Mouse (Mus musculus) hindbrain, postnatal 0 days (tissue): ENCODE data around the gene Col4a1. TPM values are rescaled to one million over a fixed set of nuclear protein-coding genes. Genes with fewer than 3 reads are reported as not detected.

ENCODE experiments used
- ATAC-seq: fragments of 200-750 bp; cut with Nextera tagmentation; 2 replicates; pipeline ENCODE4 v1.8.0; 2017; ENCODE audit warnings: mild to moderate bottlenecking, moderate TSS enrichment, moderate library complexity
- DNase-seq: peaks from one replicate; pipeline ENCODE4 v3.0.0-alpha.2; 2015; ENCODE audit warnings: low spot score
- H3K27ac ChIP-seq: fragments of 300-500 bp; sonication (generic); 2 replicates; pipeline ENCODE4 v1.5.1; 2014; ENCODE audit warnings: mild to moderate bottlenecking
- H3K27me3 ChIP-seq: fragments of 300-500 bp; sonication (generic); 2 replicates; pipeline ENCODE4 v1.6.1; 2014; ENCODE audit warnings: low read length, mixed read lengths; ENCODE audit not compliant: insufficient read depth
- H3K36me3 ChIP-seq: fragments of 300-500 bp; sonication (generic); 2 replicates; pipeline ENCODE4 v1.6.1; 2014; ENCODE audit warnings: low read length, mixed read lengths; ENCODE audit not compliant: insufficient read depth
- H3K4me1 ChIP-seq: fragments of 300-500 bp; sonication (generic); 2 replicates; pipeline ENCODE4 v1.6.1; 2014; ENCODE audit warnings: antibody characterized with exemption, low read length, mixed read lengths; ENCODE audit not compliant: insufficient read depth
- H3K4me2 ChIP-seq: fragments of 300-500 bp; sonication (generic); 2 replicates; pipeline ENCODE4 v1.6.1; 2014; ENCODE audit warnings: low read depth, mild to moderate bottlenecking, low read length, moderate library complexity, mixed read lengths
- H3K4me3 ChIP-seq: fragments of 300-500 bp; sonication (generic); 2 replicates; pipeline ENCODE4 v1.5.1; 2014; ENCODE audit warnings: low read length
- H3K9ac ChIP-seq: fragments of 300-500 bp; sonication (generic); replicated peaks from 2 replicates; pipeline ENCODE4 v1.6.1; 2014; ENCODE audit warnings: mild to moderate bottlenecking, low read length, moderate library complexity, mixed read lengths
- H3K9me3 ChIP-seq: fragments of 300-500 bp; sonication (generic); 2 replicates; pipeline ENCODE4 v1.6.1; 2016; ENCODE audit warnings: low read length, mixed read lengths
- CTCF ChIP-seq: IDR thresholded peaks from 2 replicates; pipeline ENCODE4 v1.5.1; 2016; ENCODE audit warnings: antibody characterized with exemption, control low read depth, low read depth
- WGBS: fragments of 180-500 bp; shearing (Covaris S2); extraction: QIAGEN DNeasy Blood & Tissue Kit; methylation state at CpG from one replicate; pipeline ENCODE4 v1.1.7; 2014; 5-methylcytosine and 5-hydroxymethylcytosine counted together
- polyA plus RNA-seq: library from polyadenylated mRNA; unstranded; fragments of >200 nt; fragmentation: Nextera tagmentation; extraction: Ambion mirVana; gene quantifications from 2 replicates; pipeline ENCODE4 v1.2.1, GENCODE M21; 2015
- total RNA-seq: library from RNA; depleted of rRNA; stranded (reverse); fragments of >200 nt; gene quantifications from 2 replicates; pipeline ENCODE4 v1.2.3, GENCODE M21; 2014

Gene Col4a1
- total and polyA plus RNA-seq, 2 experiments from 2014 or later, result 46.4 to 203 TPM

DNA sequence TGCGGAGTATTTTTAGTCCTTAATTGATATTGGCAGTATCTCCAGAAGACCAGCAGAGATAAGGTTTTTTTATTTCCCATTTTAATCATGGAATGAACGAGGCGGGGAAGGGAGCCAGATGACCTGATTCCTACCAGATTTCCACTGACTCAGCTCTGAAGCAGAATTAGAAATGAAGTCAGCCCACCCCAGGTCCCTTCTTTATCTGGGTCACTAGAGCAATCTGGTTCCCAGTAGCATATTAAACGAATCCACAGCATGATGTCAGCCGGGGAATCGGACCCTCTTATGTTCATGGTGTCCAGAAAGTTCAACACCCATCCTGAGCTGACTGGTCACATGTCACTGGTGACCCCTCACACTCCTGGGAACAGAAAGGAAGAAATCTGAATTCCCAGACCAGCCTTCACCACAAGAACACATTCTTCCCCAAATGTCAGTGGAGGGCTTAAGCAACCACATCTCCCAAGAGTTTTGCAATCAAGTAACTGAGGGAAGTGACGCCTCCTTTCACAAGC lies 63.0 kb downstream of the Col4a1 start:
- Histone ChIP-seq H3K27me3 (no peaks in the 10 kb centered on the region), H3K9ac (no peak overlapping the region), H3K4me2 (no peak overlapping the region), H3K9me3 (no peaks in the 10 kb centered on the region), H3K4me3 (no peak overlapping the region), H3K27ac (peak overlapping the region; percentile 56; the same call in 1 of the 2 replicates), H3K36me3 (no peaks in the 10 kb centered on the region), H3K4me1 (peaks cover 3% of the 10 kb centered on the region; the same call in 1 of the 2 replicates)
- TF ChIP-seq CTCF, result no peak
- DNase-seq (peak; percentile 49), ATAC-seq (peak; percentile 44)
- 57% methylated on average over 7 of the region's 7 CpGs for WGBS

DNA sequence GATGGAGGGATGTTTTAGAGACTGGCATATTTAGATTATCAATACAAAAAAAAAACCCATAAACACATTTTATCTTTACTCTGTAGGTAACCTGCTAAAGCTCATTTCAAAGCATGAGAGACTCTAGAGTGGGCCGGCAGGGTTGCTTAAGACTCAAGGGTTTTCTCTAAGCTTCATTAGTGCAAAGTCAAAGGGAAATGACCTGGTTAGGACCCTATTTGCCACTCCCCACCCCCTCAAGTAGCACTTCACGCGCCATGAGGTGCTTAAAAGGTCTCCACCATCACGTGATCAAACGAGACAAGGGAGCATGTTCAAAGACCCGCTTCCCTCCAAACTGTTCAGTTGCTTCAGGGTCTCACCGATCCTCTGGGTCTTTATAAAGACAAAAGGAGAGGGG lies 63.9 kb downstream of the Col4a1 start:
- WGBS, result 70% methylated on average over 7 of the region's 7 CpGs
- Histone ChIP-seq H3K9me3 (no peaks in the 10 kb centered on the region), H3K27me3 (no peaks in the 10 kb centered on the region), H3K9ac (no peak overlapping the region), H3K4me2 (no peak overlapping the region), H3K4me3 (no peak overlapping the region), H3K4me1 (peaks cover 3% of the 10 kb centered on the region; the same call in 1 of the 2 replicates), H3K27ac (peak overlapping the region; percentile 36; the same call in 1 of the 2 replicates), H3K36me3 (no peaks in the 10 kb centered on the region)
- ATAC-seq (no peak), DNase-seq (no peak)
- TF ChIP-seq CTCF, result no peak

DNA sequence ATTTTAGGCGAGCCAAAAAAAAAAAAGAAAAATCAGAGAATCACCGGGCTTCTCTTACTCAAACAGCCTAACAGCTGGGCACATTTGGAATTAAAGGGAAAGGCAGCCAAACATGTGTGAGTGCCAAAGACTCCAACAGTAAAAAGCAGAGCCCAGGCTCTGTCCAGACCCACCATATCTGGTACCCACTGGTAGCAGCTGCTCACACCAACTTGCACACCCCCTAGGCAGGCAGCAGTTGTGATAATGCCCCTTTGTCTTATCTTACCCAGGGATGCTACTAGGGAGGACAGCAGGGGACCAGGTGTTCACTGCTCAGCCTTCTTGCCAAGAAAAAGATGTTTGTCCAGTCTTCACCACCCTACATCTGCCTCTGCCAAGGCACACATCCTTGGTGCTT lies 71.1 kb downstream of the Col4a1 start:
- no peaks in the 10 kb centered on the region for H3K4me1 ChIP-seq
- no peak for TF ChIP-seq CTCF
- no peak overlapping the region for H3K4me2 ChIP-seq
- no peaks in the 10 kb centered on the region for H3K9me3 ChIP-seq
- no peak overlapping the region for H3K9ac ChIP-seq
- ATAC-seq (no peak), DNase-seq (no peak)
- H3K36me3 ChIP-seq, result no peaks in the 10 kb centered on the region
- H3K4me3 ChIP-seq, result no peak overlapping the region
- no peaks in the 10 kb centered on the region for H3K27me3 ChIP-seq
- WGBS, result 62% methylated on average over 2 of the region's 2 CpGs
- no peak overlapping the region for H3K27ac ChIP-seq

DNA sequence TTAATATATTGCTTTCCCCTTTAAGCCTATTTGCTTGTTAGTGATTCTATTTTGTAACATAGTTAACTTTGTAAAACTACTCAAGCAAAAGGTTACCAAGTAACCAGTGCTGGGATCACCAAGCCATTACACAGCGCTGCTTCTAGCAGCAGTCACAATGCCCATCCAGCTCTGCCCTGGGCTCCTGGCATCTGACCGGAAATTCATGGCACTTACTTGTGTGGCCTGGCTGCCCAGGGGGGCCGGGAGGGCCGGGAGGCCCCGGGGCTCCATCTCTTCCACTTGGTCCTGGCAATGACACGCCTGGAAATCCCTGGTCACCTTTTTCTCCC lies 77.8 kb downstream of the Col4a1 start:
- TF ChIP-seq CTCF, result no peak
- ATAC-seq, result no peak
- no peaks in the 10 kb centered on the region for H3K36me3 ChIP-seq
- H3K27ac ChIP-seq, result no peak overlapping the region
- DNase-seq, result no peak
- no peaks in the 10 kb centered on the region for H3K4me1 ChIP-seq
- H3K4me3 ChIP-seq, result no peak overlapping the region
- no peaks in the 10 kb centered on the region for H3K27me3 ChIP-seq
- H3K9me3 ChIP-seq, result no peaks in the 10 kb centered on the region
- 45% methylated on average over 6 of the region's 6 CpGs for WGBS
- H3K9ac ChIP-seq, result no peak overlapping the region
- H3K4me2 ChIP-seq, result no peak overlapping the region

DNA sequence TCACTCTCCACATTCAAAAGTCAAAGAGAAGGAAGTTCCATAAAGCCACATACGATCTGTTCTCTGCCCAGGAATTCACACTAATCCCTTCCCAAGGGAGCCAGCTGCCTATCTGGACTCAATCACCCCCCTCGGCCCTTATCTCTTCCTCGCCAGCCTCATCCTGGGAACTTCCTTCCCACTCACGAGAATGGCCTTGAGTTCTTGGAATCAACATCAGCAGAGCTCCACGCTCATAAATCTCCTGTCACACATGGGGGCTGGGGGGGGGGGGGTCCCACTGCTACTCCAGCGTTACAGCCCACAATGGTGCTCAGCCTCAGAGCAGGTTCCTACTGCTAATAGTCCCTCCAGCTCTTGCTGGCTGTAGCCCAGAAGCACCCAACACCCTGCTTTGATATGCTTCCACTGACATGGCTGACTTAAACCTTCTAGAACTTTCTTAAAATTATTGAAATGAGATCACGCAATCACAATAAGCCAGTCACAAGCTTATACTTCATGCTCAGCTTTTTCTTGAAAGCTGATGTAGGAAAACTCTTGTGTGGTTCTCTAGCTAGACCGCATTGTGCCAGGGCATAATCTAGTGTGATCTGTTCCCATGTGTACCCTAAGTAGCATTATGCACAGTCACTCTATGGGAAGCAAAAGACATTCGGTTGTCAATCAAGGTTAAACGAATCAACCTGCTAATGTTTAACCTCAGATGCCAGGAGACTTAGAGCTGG lies 78.3 kb downstream of the Col4a1 start:
- H3K4me1 ChIP-seq, result no peaks in the 10 kb centered on the region
- WGBS, result 58% methylated on average over 10 of the region's 10 CpGs
- no peak overlapping the region for H3K9ac ChIP-seq
- no peaks in the 10 kb centered on the region for H3K9me3 ChIP-seq
- H3K36me3 ChIP-seq, result no peaks in the 10 kb centered on the region
- no peak overlapping the region for H3K4me3 ChIP-seq
- no peak for TF ChIP-seq CTCF
- H3K4me2 ChIP-seq, result no peak overlapping the region
- ATAC-seq, result no peak
- no peaks in the 10 kb centered on the region for H3K27me3 ChIP-seq
- H3K27ac ChIP-seq, result no peak overlapping the region
- DNase-seq, result no peak

DNA sequence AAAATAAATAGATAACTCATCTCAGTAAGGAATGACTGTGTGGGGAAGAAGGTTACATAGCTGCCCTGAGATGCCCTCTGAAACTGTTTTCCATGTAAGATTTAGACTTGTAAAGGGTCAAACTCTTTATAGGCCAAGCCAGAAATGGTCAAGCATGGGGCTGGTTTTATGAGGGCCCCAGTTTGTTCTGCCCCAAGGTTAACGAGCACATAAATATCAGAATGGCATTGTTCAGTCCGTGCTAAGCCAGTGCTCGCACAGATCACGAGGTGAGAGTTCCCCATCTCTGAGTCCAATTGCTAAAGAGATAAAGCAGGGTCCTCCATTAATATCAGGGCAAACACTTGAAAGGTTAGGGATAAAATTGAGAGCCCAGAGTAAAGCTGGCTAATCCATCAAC lies 79.6 kb downstream of the Col4a1 start:
- H3K36me3 ChIP-seq, result no peaks in the 10 kb centered on the region
- no peaks in the 10 kb centered on the region for H3K9me3 ChIP-seq
- WGBS, result 88% methylated on average over 4 of the region's 4 CpGs
- no peaks in the 10 kb centered on the region for H3K4me1 ChIP-seq
- no peak overlapping the region for H3K4me2 ChIP-seq
- H3K27me3 ChIP-seq, result no peaks in the 10 kb centered on the region
- ATAC-seq (no peak), DNase-seq (no peak)
- TF ChIP-seq CTCF, result no peak
- H3K27ac ChIP-seq, result no peak overlapping the region
- H3K4me3 ChIP-seq, result no peak overlapping the region
- no peak overlapping the region for H3K9ac ChIP-seq

DNA sequence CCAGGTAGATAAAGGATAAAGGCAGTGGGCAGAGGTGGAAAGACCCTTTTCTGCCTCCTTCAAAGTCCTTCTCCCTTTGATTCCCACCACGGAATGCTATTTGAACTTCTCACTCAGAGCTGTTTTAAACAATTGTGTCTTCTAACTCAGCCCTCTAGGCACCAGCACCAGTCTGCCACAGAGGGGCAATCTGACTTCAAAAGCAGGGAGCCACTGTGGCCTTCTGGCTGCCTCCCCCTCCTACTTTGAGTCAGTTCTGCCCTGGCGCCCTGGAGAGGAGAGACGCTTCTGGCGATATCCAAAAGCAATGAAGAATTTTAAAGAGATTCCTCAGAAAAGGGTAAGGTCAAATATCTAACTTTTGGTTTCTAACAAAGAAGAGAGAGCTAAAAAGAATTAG lies 82.3 kb downstream of the Col4a1 start:
- WGBS, result 41% methylated on average over 4 of the region's 4 CpGs
- H3K27ac ChIP-seq, result no peak overlapping the region
- H3K36me3 ChIP-seq, result no peaks in the 10 kb centered on the region
- H3K9me3 ChIP-seq, result no peaks in the 10 kb centered on the region
- no peak; the same call in 1 of the 2 replicates for TF ChIP-seq CTCF
- peak; percentile 41 for DNase-seq
- H3K9ac ChIP-seq, result no peak overlapping the region
- no peaks in the 10 kb centered on the region for H3K27me3 ChIP-seq
- H3K4me1 ChIP-seq, result no peaks in the 10 kb centered on the region
- H3K4me3 ChIP-seq, result no peak overlapping the region
- H3K4me2 ChIP-seq, result no peak overlapping the region
- no peak for ATAC-seq
